Mouse (Mus musculus) layer of hippocampus, postnatal 10 days (tissue): ENCODE measurements around the gene Hist2h2aa2. TPM values are rescaled to one million over a fixed set of nuclear protein-coding genes. Genes with fewer than 3 reads are reported as not detected.
"Not testable (repeated sequence)": the region's sequence is repeated elsewhere in the genome, so short reads cannot be mapped to it uniquely, and the experiment has no call there.

Experiments used
- DNase-seq, 2 experiments: peaks; one replicate each; pipeline ENCODE4 v3.0.0; 2021; ENCODE audit warnings: low spot score in 2 of 2
- microRNA-seq, 2 experiments: library from miRNA; unstranded; fragments of <30 nt; microRNA quantifications; one replicate each; pipeline ENCODE4 v1.2.0; 2021
- total RNA-seq, 2 experiments: library from RNA; stranded (reverse); gene quantifications; 2 replicates each; pipeline ENCODE4 v1.2.3; 2021

Hist2h2aa2 gene
- total RNA-seq, 2 experiments from 2014 or later, result 287 to 323 TPM

- DNase-seq, result no peak
These were observed 40.3 kb downstream of the Hist2h2aa2 start for GRCm38 (mm10) chr3:96199731-96200130.

GRCm38 (mm10) chr3:96198601-96199251 is 41.4 kb downstream of the Hist2h2aa2 start:
- DNase-seq, result not testable (repeated sequence)

GRCm38 (mm10) chr3:96198181-96198580 is 41.9 kb downstream of the Hist2h2aa2 start:
- no peak for DNase-seq

- peak; percentile 84 to 88 for DNase-seq
These were observed 42.8 kb downstream of the Hist2h2aa2 start for GRCm38 (mm10) chr3:96197129-96197749.

GRCm38 (mm10) chr3:96196437-96197128 is 43.5 kb downstream of the Hist2h2aa2 start:
- no peak for DNase-seq

DNA sequence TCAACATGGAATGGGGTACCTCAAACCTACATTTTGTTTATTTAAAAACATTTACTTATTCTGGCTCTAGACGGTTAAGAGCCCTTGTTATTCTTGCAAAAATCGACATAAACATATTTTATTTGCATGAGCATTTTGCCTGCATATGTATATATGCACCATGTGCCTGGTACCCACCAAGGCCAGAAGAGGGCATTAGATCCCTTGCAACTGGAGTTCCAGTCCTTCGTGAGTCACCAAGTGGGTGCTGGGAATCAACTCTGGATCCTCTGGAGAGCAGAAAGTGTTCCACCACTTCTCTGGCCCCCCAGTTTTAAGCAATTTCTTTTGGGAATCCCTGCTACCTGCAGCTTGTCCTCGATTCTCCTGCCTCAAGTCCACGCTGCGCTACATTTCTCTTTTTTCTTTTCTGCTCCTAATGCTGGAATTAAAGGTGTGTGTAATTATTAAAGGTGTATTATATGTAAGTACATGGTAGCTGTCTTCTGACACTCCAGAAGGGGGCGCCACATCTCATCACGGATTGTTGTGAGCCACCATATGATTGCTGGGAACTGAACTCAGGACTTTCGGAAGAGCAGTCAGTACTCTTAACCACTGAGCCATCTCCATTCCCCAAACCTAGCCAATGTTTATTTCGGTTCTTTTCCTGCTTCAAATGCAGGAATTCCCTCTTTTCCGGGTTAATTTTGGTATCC is 44.3 kb downstream of the Hist2h2aa2 start:
- no peak for DNase-seq

- DNase-seq, result no peak
These were observed 45.1 kb downstream of the Hist2h2aa2 start for GRCm38 (mm10) chr3:96194966-96195365.

DNA sequence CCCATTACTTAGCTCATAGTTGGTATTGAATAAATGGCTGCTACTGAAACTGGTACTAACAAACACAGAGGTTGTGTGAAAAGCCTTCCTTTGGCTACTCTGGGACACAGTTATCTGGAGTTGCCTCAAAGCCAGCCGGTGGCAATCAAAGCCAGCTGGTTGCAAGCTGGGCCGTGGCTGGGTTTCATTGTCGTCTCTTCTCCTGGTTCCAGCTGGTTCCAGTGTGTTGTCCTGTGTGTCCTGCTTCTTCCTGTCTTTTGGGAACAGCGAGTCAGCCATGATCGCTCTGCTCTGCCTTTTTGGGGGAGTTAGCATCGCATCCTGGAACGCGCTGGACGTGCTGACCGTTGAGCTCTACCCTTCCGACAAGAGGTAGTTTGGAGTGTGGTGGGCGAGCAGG is 47.1 kb downstream of the Hist2h2aa2 start:
- DNase-seq, result no peak

Small RNAs within 50 kb of the gene (microRNA-seq; reads per million reads assigned to microRNA genes)
- gene Gm44492 (0 reads per million in 2 experiments), gene Gm47311 (0 reads per million in 2 experiments), gene Gm47313 (0 reads per million in 2 experiments)

Other genes starting within 250 kb of the Hist2h2aa2 start
- gene Plekho1, start 244.3 kb downstream of the Hist2h2aa2 start, total RNA-seq, result 10 to 100 TPM; 50.2 to 56.5 TPM
- gene Vps45, start 181.8 kb downstream of the Hist2h2aa2 start, total RNA-seq, result 10 to 100 TPM; 41.9 to 42.2 TPM
- 10 to 100 TPM; 17.7 to 21.0 TPM for gene Otud7b, start 135.7 kb downstream of the Hist2h2aa2 start, total RNA-seq
- gene Mtmr11, start 78.3 kb downstream of the Hist2h2aa2 start, total RNA-seq, result 1 to 10 TPM; 5.5 to 9.2 TPM
- gene Sf3b4, start 67.9 kb downstream of the Hist2h2aa2 start, total RNA-seq, result 10 to 100 TPM; 54.3 to 55.7 TPM
- 100 to 1,000 TPM; 317 to 343 TPM for gene Sv2a, start 59.1 kb downstream of the Hist2h2aa2 start, total RNA-seq
- 10 to 100 TPM; 20.9 to 22.8 TPM for gene Bola1, start 20.6 kb downstream of the Hist2h2aa2 start, total RNA-seq
- 10 to 100 TPM; 16.7 to 16.8 TPM for gene Hist2h2ab, start 20.4 kb downstream of the Hist2h2aa2 start, total RNA-seq
- 10 to 100 TPM; 42.5 to 52.0 TPM for gene Hist2h2ac, start 19.4 kb downstream of the Hist2h2aa2 start, total RNA-seq
- gene Hist2h2be, start 19.2 kb downstream of the Hist2h2aa2 start, total RNA-seq, result 1 to 10 TPM; 3.9 TPM
- 10 to 100 TPM; 18.2 to 19.1 TPM for gene Hist2h3c2, start 1.1 kb downstream of the Hist2h2aa2 start, total RNA-seq
- 10 to 100 TPM in 1 of 2 experiments, 1 to 10 TPM in 1; 6.0 to 16.1 TPM for gene Hist2h2aa1, start 5.2 kb upstream of the Hist2h2aa2 start, total RNA-seq
- not detected for gene Hist2h3c1, start 6.4 kb upstream of the Hist2h2aa2 start, total RNA-seq
- 10 to 100 TPM; 32.6 to 33.2 TPM for gene Hist2h4, start 23.0 kb upstream of the Hist2h2aa2 start, total RNA-seq
- 100 to 1,000 TPM; 161 to 165 TPM for gene Hist2h3b, start 28.4 kb upstream of the Hist2h2aa2 start, total RNA-seq
- 100 to 1,000 TPM; 211 to 217 TPM for gene Hist2h2bb, start 29.5 kb upstream of the Hist2h2aa2 start, total RNA-seq
- gene Fcgr1, start 53.7 kb upstream of the Hist2h2aa2 start, total RNA-seq, result 1 to 10 TPM; 1.9 TPM
- gene BC107364, start 212.0 kb upstream of the Hist2h2aa2 start, total RNA-seq, result not detected